Mouse (Mus musculus): ENCODE results near the gene Klhl24. TPM values are rescaled to one million over a fixed set of nuclear protein-coding genes. Genes with fewer than 3 reads are reported as not detected.

Klhl24 gene
- polyA plus RNA-seq, 1 experiment from 2014 or later = 15.3 TPM

GRCm38 (mm10) chr16:20090921-20091575 is 6.3 kb upstream of the Klhl24 start:
- H3K9ac ChIP-seq (ENCODE audit: low read depth, low read length) = no peak overlapping the region
- H3K27me3 ChIP-seq (replicated peaks; ENCODE audit: control insufficient read depth, insufficient read depth, low read length) = no peaks in the 10 kb centered on the region
- H3K4me1 ChIP-seq (ENCODE audit: control insufficient read depth, insufficient read depth, low read length) = no peaks in the 10 kb centered on the region
- no peak overlapping the region for H3K4me2 ChIP-seq (ENCODE audit: low read depth, low read length)
- no peaks in the 10 kb centered on the region for H3K36me3 ChIP-seq (ENCODE audit: control insufficient read depth, insufficient read depth, low read length)
- no peak for ATAC-seq
- WGBS = 32% methylated on average over 5 of the region's 5 CpGs
- H3K27ac ChIP-seq (ENCODE audit: low read length) = no peak overlapping the region
- no peaks in the 10 kb centered on the region for H3K9me3 ChIP-seq (ENCODE audit: control insufficient read depth, low read length)
- H3K4me3 ChIP-seq (ENCODE audit: low read length) = no peak overlapping the region

- H3K4me1 ChIP-seq (ENCODE audit: control insufficient read depth, insufficient read depth, low read length) = no peaks in the 10 kb centered on the region
- 75% methylated on average over 2 of the region's 2 CpGs for WGBS
- H3K4me2 ChIP-seq (ENCODE audit: low read depth, low read length) = no peak overlapping the region
Observed at GRCm38 (mm10) chr16:20095966-20096365, 1.4 kb upstream of the Klhl24 start.

GRCm38 (mm10) chr16:20097711-20098374 is 501 bp downstream of the Klhl24 start:
- WGBS = under 1% methylated on average over 61 of the region's 61 CpGs
- Histone ChIP-seq H3K27me3 (replicated peaks; ENCODE audit: control insufficient read depth, insufficient read depth, low read length) (no peaks in the 10 kb centered on the region), H3K4me1 (ENCODE audit: control insufficient read depth, insufficient read depth, low read length) (no peaks in the 10 kb centered on the region), H3K9ac (ENCODE audit: low read depth, low read length) (peak overlapping the region; percentile 95), H3K4me3 (ENCODE audit: low read length) (peak overlapping the region; percentile 95), H3K4me2 (ENCODE audit: low read depth, low read length) (peak overlapping the region; percentile 56), H3K27ac (ENCODE audit: low read length) (peak overlapping the region; percentile 99), H3K9me3 (ENCODE audit: control insufficient read depth, low read length) (no peaks in the 10 kb centered on the region), H3K36me3 (ENCODE audit: control insufficient read depth, insufficient read depth, low read length) (0 out of 2 replicates have a peak, but pooled peaks cover 5% of the 10 kb centered on the region)
- peak; percentile 93 for ATAC-seq

More at GRCm38 (mm10) chr16:20095966-20096365, 1.4 kb upstream of the Klhl24 start:
- Histone ChIP-seq H3K36me3 (ENCODE audit: control insufficient read depth, insufficient read depth, low read length) (no peaks in the 10 kb centered on the region), H3K9ac (ENCODE audit: low read depth, low read length) (no peak overlapping the region), H3K9me3 (ENCODE audit: control insufficient read depth, low read length) (no peaks in the 10 kb centered on the region), H3K27me3 (replicated peaks; ENCODE audit: control insufficient read depth, insufficient read depth, low read length) (no peaks in the 10 kb centered on the region), H3K4me3 (ENCODE audit: low read length) (no peak overlapping the region), H3K27ac (ENCODE audit: low read length) (no peak overlapping the region)
- ATAC-seq = no peak

- WGBS = 3% methylated on average over 4 of the region's 4 CpGs
- Histone ChIP-seq H3K4me1 (ENCODE audit: control insufficient read depth, insufficient read depth, low read length) (no peaks in the 10 kb centered on the region), H3K9ac (ENCODE audit: low read depth, low read length) (peak overlapping the region; percentile 95), H3K27ac (ENCODE audit: low read length) (peak overlapping the region; percentile 99; the same call in 1 of the 2 replicates), H3K27me3 (replicated peaks; ENCODE audit: control insufficient read depth, insufficient read depth, low read length) (no peaks in the 10 kb centered on the region), H3K36me3 (ENCODE audit: control insufficient read depth, insufficient read depth, low read length) (peaks cover 8% of the 10 kb centered on the region; the same call in 1 of the 2 replicates), H3K4me3 (ENCODE audit: low read length) (peak overlapping the region; percentile 95), H3K4me2 (ENCODE audit: low read depth, low read length) (peak overlapping the region; percentile 56), H3K9me3 (ENCODE audit: control insufficient read depth, low read length) (peaks cover 2% of the 10 kb centered on the region; the same call in 1 of the 2 replicates)
- no peak for ATAC-seq
Observed at GRCm38 (mm10) chr16:20098375-20098727, 1.0 kb downstream of the Klhl24 start.

- H3K9me3 ChIP-seq (ENCODE audit: control insufficient read depth, low read length) = peaks cover 8% of the 10 kb centered on the region
- no peak overlapping the region for H3K4me3 ChIP-seq (ENCODE audit: low read length)
- WGBS = 85% methylated on average over 6 of the region's 6 CpGs
- no peak overlapping the region for H3K9ac ChIP-seq (ENCODE audit: low read depth, low read length)
- H3K27me3 ChIP-seq (replicated peaks; ENCODE audit: control insufficient read depth, insufficient read depth, low read length) = no peaks in the 10 kb centered on the region
- H3K4me1 ChIP-seq (ENCODE audit: control insufficient read depth, insufficient read depth, low read length) = no peaks in the 10 kb centered on the region
- H3K4me2 ChIP-seq (ENCODE audit: low read depth, low read length) = no peak overlapping the region
- peaks cover 13% of the 10 kb centered on the region for H3K36me3 ChIP-seq (ENCODE audit: control insufficient read depth, insufficient read depth, low read length)
- no peak overlapping the region for H3K27ac ChIP-seq (ENCODE audit: low read length)
- no peak for ATAC-seq
Observed at GRCm38 (mm10) chr16:20098866-20099629, 1.7 kb downstream of the Klhl24 start.

GRCm38 (mm10) chr16:20106996-20107395 is 9.7 kb downstream of the Klhl24 start:
- Histone ChIP-seq H3K4me2 (ENCODE audit: low read depth, low read length) (no peak overlapping the region), H3K27me3 (replicated peaks; ENCODE audit: control insufficient read depth, insufficient read depth, low read length) (no peaks in the 10 kb centered on the region), H3K36me3 (ENCODE audit: control insufficient read depth, insufficient read depth, low read length) (peaks cover 26% of the 10 kb centered on the region), H3K4me3 (ENCODE audit: low read length) (no peak overlapping the region), H3K9ac (ENCODE audit: low read depth, low read length) (no peak overlapping the region), H3K4me1 (ENCODE audit: control insufficient read depth, insufficient read depth, low read length) (no peaks in the 10 kb centered on the region), H3K27ac (ENCODE audit: low read length) (no peak overlapping the region), H3K9me3 (ENCODE audit: control insufficient read depth, low read length) (peaks cover 10% of the 10 kb centered on the region)
- no peak for ATAC-seq
- WGBS = 93% methylated on average over 8 of the region's 8 CpGs

GRCm38 (mm10) chr16:20108961-20109360 is 11.6 kb downstream of the Klhl24 start:
- no peak for ATAC-seq
- 97% methylated on average over 6 of the region's 6 CpGs for WGBS
- no peaks in the 10 kb centered on the region for H3K4me1 ChIP-seq (ENCODE audit: control insufficient read depth, insufficient read depth, low read length)

GRCm38 (mm10) chr16:20112649-20113048 is 15.3 kb downstream of the Klhl24 start:
- Histone ChIP-seq H3K4me2 (ENCODE audit: low read depth, low read length) (no peak overlapping the region), H3K9ac (ENCODE audit: low read depth, low read length) (no peak overlapping the region), H3K4me3 (ENCODE audit: low read length) (no peak overlapping the region), H3K36me3 (ENCODE audit: control insufficient read depth, insufficient read depth, low read length) (peaks cover 8% of the 10 kb centered on the region), H3K27me3 (replicated peaks; ENCODE audit: control insufficient read depth, insufficient read depth, low read length) (no peaks in the 10 kb centered on the region), H3K4me1 (ENCODE audit: control insufficient read depth, insufficient read depth, low read length) (no peaks in the 10 kb centered on the region), H3K9me3 (ENCODE audit: control insufficient read depth, low read length) (no peaks in the 10 kb centered on the region), H3K27ac (ENCODE audit: low read length) (no peak overlapping the region)
- no peak for ATAC-seq
- 68% methylated on average over 2 of the region's 2 CpGs for WGBS

More at GRCm38 (mm10) chr16:20108961-20109360, 11.6 kb downstream of the Klhl24 start:
- Histone ChIP-seq H3K27ac (ENCODE audit: low read length) (no peak overlapping the region), H3K27me3 (replicated peaks; ENCODE audit: control insufficient read depth, insufficient read depth, low read length) (no peaks in the 10 kb centered on the region), H3K9me3 (ENCODE audit: control insufficient read depth, low read length) (peaks cover 3% of the 10 kb centered on the region; the same call in 1 of the 2 replicates), H3K4me2 (ENCODE audit: low read depth, low read length) (no peak overlapping the region), H3K4me3 (ENCODE audit: low read length) (no peak overlapping the region), H3K9ac (ENCODE audit: low read depth, low read length) (no peak overlapping the region), H3K36me3 (ENCODE audit: control insufficient read depth, insufficient read depth, low read length) (peaks cover 14% of the 10 kb centered on the region)

GRCm38 (mm10) chr16:20116069-20116468 is 18.7 kb downstream of the Klhl24 start:
- WGBS = 55% methylated on average over 4 of the region's 4 CpGs
- no peak for ATAC-seq
- no peaks in the 10 kb centered on the region for H3K36me3 ChIP-seq (ENCODE audit: control insufficient read depth, insufficient read depth, low read length)

More at GRCm38 (mm10) chr16:20116069-20116468, 18.7 kb downstream of the Klhl24 start:
- H3K27me3 ChIP-seq (replicated peaks; ENCODE audit: control insufficient read depth, insufficient read depth, low read length) = no peaks in the 10 kb centered on the region
- no peak overlapping the region for H3K9ac ChIP-seq (ENCODE audit: low read depth, low read length)
- no peaks in the 10 kb centered on the region for H3K9me3 ChIP-seq (ENCODE audit: control insufficient read depth, low read length)
- no peak overlapping the region for H3K4me2 ChIP-seq (ENCODE audit: low read depth, low read length)
- no peak overlapping the region for H3K27ac ChIP-seq (ENCODE audit: low read length)
- no peaks in the 10 kb centered on the region for H3K4me1 ChIP-seq (ENCODE audit: control insufficient read depth, insufficient read depth, low read length)
- H3K4me3 ChIP-seq (ENCODE audit: low read length) = no peak overlapping the region
